Mouse (Mus musculus) limb, embryonic 10.5 days (tissue): ENCODE results near the gene Chn2. TPM values are rescaled to one million over a fixed set of nuclear protein-coding genes. Genes with fewer than 3 reads are reported as not detected.

ENCODE experiments used
- DNase-seq: peaks from one replicate; pipeline ENCODE4 v3.0.0-alpha.2; 2017; ENCODE audit warnings: low spot score
- H3K27ac ChIP-seq: fragments of 300-500 bp; sonication (generic); 2 replicates; pipeline ENCODE4 v1.5.1; 2016; ENCODE audit warnings: mild to moderate bottlenecking
- H3K27me3 ChIP-seq: fragments of 300-500 bp; sonication (generic); 2 replicates; pipeline ENCODE4 v1.6.1; 2016; ENCODE audit warnings: low read depth, mild to moderate bottlenecking; ENCODE audit not compliant: poor library complexity, severe bottlenecking
- H3K36me3 ChIP-seq: fragments of 300-500 bp; sonication (generic); 2 replicates; pipeline ENCODE4 v1.6.1; 2016; ENCODE audit warnings: mild to moderate bottlenecking, moderate library complexity
- H3K4me1 ChIP-seq: fragments of 300-500 bp; sonication (generic); 2 replicates; pipeline ENCODE4 v1.6.1; 2016
- H3K4me3 ChIP-seq: fragments of 300-500 bp; sonication (generic); 2 replicates; pipeline ENCODE4 v1.5.1; 2016; ENCODE audit warnings: mild to moderate bottlenecking, moderate library complexity
- H3K9me3 ChIP-seq: fragments of 300-500 bp; sonication (generic); replicated peaks from 2 replicates; pipeline ENCODE4 v1.6.1; 2016; ENCODE audit warnings: mild to moderate bottlenecking
- WGBS: fragments of 180-500 bp; shearing (Covaris S2); methylation state at CpG from one replicate; pipeline ENCODE4 v1.1.7; 2016; 5-methylcytosine and 5-hydroxymethylcytosine counted together
- polyA plus RNA-seq: library from polyadenylated mRNA; unstranded; fragments of >200 nt; fragmentation: Nextera tagmentation; extraction: Ambion mirVana; gene quantifications from 2 replicates; pipeline ENCODE4 v1.2.1, GENCODE M21; 2016

Chn2 gene
- polyA plus RNA-seq, 1 experiment from 2014 or later, result 7.1 TPM

GRCm38 (mm10) chr6:54179056-54179873 lies 139.9 kb downstream of the Chn2 start:
- Histone ChIP-seq H3K9me3 (no peaks in the 10 kb centered on the region), H3K27me3 (no peaks in the 10 kb centered on the region; the same call in 1 of the 2 replicates), H3K4me1 (peaks cover 7% of the 10 kb centered on the region; the same call in 1 of the 2 replicates), H3K36me3 (no peaks in the 10 kb centered on the region), H3K4me3 (no peak overlapping the region), H3K27ac (no peak overlapping the region)
- 73% methylated on average over 1 of the region's 1 CpGs for WGBS
- no peak for DNase-seq

GRCm38 (mm10) chr6:54179874-54180212 lies 140.5 kb downstream of the Chn2 start:
- peaks cover 7% of the 10 kb centered on the region; the same call in 1 of the 2 replicates for H3K4me1 ChIP-seq
- WGBS, result 92% methylated on average over 6 of the region's 6 CpGs
- H3K36me3 ChIP-seq, result no peaks in the 10 kb centered on the region
- no peaks in the 10 kb centered on the region for H3K27me3 ChIP-seq
- no peak overlapping the region for H3K27ac ChIP-seq
- DNase-seq, result no peak
- no peaks in the 10 kb centered on the region for H3K9me3 ChIP-seq
- no peak overlapping the region for H3K4me3 ChIP-seq

- WGBS, result 61% methylated on average over 14 of the region's 14 CpGs
- Histone ChIP-seq H3K27me3 (no peaks in the 10 kb centered on the region), H3K36me3 (no peaks in the 10 kb centered on the region), H3K27ac (no peak overlapping the region), H3K4me3 (no peak overlapping the region), H3K4me1 (no peaks in the 10 kb centered on the region), H3K9me3 (no peaks in the 10 kb centered on the region)
- no peak for DNase-seq
These were observed 144.6 kb downstream of the Chn2 start for GRCm38 (mm10) chr6:54183825-54184578.

GRCm38 (mm10) chr6:54193631-54194305 lies 154.4 kb downstream of the Chn2 start:
- DNase-seq, result no peak
- Histone ChIP-seq H3K36me3 (no peaks in the 10 kb centered on the region), H3K9me3 (no peaks in the 10 kb centered on the region), H3K27me3 (no peaks in the 10 kb centered on the region), H3K4me1 (peaks cover 6% of the 10 kb centered on the region; the same call in 1 of the 2 replicates), H3K4me3 (no peak overlapping the region), H3K27ac (no peak overlapping the region)
- WGBS, result 75% methylated on average over 7 of the region's 7 CpGs

GRCm38 (mm10) chr6:54197821-54198412 lies 158.6 kb downstream of the Chn2 start:
- H3K36me3 ChIP-seq, result no peaks in the 10 kb centered on the region
- H3K4me3 ChIP-seq, result no peak overlapping the region
- H3K9me3 ChIP-seq, result no peaks in the 10 kb centered on the region
- no peaks in the 10 kb centered on the region for H3K27me3 ChIP-seq
- peaks cover 15% of the 10 kb centered on the region for H3K4me1 ChIP-seq
- DNase-seq, result no peak
- WGBS, result 93% methylated on average over 5 of the region's 5 CpGs
- H3K27ac ChIP-seq, result no peak overlapping the region

GRCm38 (mm10) chr6:54199516-54199915 lies 160.2 kb downstream of the Chn2 start:
- DNase-seq, result no peak
- H3K4me1 ChIP-seq, result peaks cover 17% of the 10 kb centered on the region

GRCm38 (mm10) chr6:54200031-54200722 lies 160.8 kb downstream of the Chn2 start:
- Histone ChIP-seq H3K4me3 (no peak overlapping the region), H3K9me3 (no peaks in the 10 kb centered on the region), H3K4me1 (peaks cover 14% of the 10 kb centered on the region), H3K36me3 (no peaks in the 10 kb centered on the region), H3K27me3 (no peaks in the 10 kb centered on the region), H3K27ac (no peak overlapping the region)
- no peak for DNase-seq
- WGBS, result 87% methylated on average over 11 of the region's 11 CpGs

More at GRCm38 (mm10) chr6:54199516-54199915, 160.2 kb downstream of the Chn2 start:
- Histone ChIP-seq H3K4me3 (no peak overlapping the region), H3K36me3 (no peaks in the 10 kb centered on the region), H3K27ac (no peak overlapping the region), H3K27me3 (no peaks in the 10 kb centered on the region), H3K9me3 (no peaks in the 10 kb centered on the region)
- 85% methylated on average over 4 of the region's 4 CpGs for WGBS

- Histone ChIP-seq H3K27ac (no peak overlapping the region), H3K27me3 (no peaks in the 10 kb centered on the region)
- 82% methylated on average over 7 of the region's 7 CpGs for WGBS
These were observed 163.1 kb downstream of the Chn2 start for GRCm38 (mm10) chr6:54202311-54203020.

GRCm38 (mm10) chr6:54203316-54203715 lies 164.0 kb downstream of the Chn2 start:
- no peaks in the 10 kb centered on the region for H3K27me3 ChIP-seq
- 86% methylated on average over 2 of the region's 2 CpGs for WGBS
- H3K4me1 ChIP-seq, result peaks cover 11% of the 10 kb centered on the region
- no peak overlapping the region for H3K27ac ChIP-seq
- no peak for DNase-seq
- no peak overlapping the region for H3K4me3 ChIP-seq
- no peaks in the 10 kb centered on the region for H3K9me3 ChIP-seq
- no peaks in the 10 kb centered on the region for H3K36me3 ChIP-seq

More at GRCm38 (mm10) chr6:54202311-54203020, 163.1 kb downstream of the Chn2 start:
- H3K36me3 ChIP-seq, result no peaks in the 10 kb centered on the region
- H3K9me3 ChIP-seq, result no peaks in the 10 kb centered on the region
- H3K4me3 ChIP-seq, result no peak overlapping the region
- no peak for DNase-seq
- peaks cover 11% of the 10 kb centered on the region for H3K4me1 ChIP-seq

GRCm38 (mm10) chr6:54203926-54204325 lies 164.6 kb downstream of the Chn2 start:
- no peak for DNase-seq
- no peaks in the 10 kb centered on the region for H3K36me3 ChIP-seq
- H3K27me3 ChIP-seq, result no peaks in the 10 kb centered on the region
- no peak overlapping the region for H3K4me3 ChIP-seq
- no peak overlapping the region for H3K27ac ChIP-seq
- H3K4me1 ChIP-seq, result peaks cover 11% of the 10 kb centered on the region
- WGBS, result 94% methylated on average over 6 of the region's 6 CpGs
- H3K9me3 ChIP-seq, result no peaks in the 10 kb centered on the region

- Histone ChIP-seq H3K4me1 (peaks cover 11% of the 10 kb centered on the region), H3K4me3 (no peak overlapping the region), H3K9me3 (no peaks in the 10 kb centered on the region), H3K36me3 (no peaks in the 10 kb centered on the region), H3K27me3 (no peaks in the 10 kb centered on the region), H3K27ac (no peak overlapping the region)
- DNase-seq, result no peak
- WGBS, result 53% methylated on average over 2 of the region's 2 CpGs
These were observed 165.6 kb downstream of the Chn2 start for GRCm38 (mm10) chr6:54204931-54205330.

GRCm38 (mm10) chr6:54205471-54205870 lies 166.1 kb downstream of the Chn2 start:
- no peaks in the 10 kb centered on the region for H3K36me3 ChIP-seq
- H3K27me3 ChIP-seq, result no peaks in the 10 kb centered on the region
- WGBS, result 87% methylated on average over 5 of the region's 5 CpGs
- no peak overlapping the region for H3K27ac ChIP-seq
- no peaks in the 10 kb centered on the region for H3K9me3 ChIP-seq
- H3K4me1 ChIP-seq, result peaks cover 11% of the 10 kb centered on the region
- H3K4me3 ChIP-seq, result no peak overlapping the region
- no peak for DNase-seq
